Mouse (Mus musculus) cerebellum, adult 18-20 months (tissue): ENCODE measurements around the gene Tmem221.

Source experiments
- DNase-seq, 2 experiments: peaks; one replicate each; pipeline ENCODE4 v3.0.0; 2021

Tmem221 gene

DNA sequence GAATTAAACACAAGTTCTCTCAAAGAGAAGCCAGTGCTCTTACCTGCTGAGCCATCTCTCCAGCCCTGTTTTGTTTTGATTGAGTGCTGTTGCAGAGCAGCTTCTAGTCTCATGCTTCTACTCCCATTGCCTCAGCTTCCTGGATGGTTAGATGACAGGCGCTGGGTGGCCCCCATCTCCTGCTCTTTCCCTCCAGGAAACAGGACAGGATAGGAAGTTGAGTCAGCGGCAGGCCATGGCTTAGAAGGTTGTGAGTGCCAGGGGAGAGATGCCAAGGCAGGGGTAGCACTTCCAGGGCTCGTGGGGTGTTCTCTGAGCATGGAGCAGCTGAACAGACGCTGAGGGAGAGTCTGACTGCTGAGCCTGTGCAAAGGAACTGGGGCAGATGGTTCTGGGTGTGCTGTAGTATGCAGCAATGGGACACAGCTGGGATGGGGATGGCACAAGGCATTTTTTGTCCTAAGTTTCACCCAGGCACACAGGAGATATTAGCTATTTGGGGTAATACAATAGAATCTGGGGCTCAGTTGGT, 19.3 kb upstream of the Tmem221 start:
- DNase-seq: peak in 1 of 2 experiments; percentile 22

- DNase-seq: no peak
These were observed 16.3 kb upstream of the Tmem221 start for GRCm38 (mm10) chr8:71575020-71575419.

DNA sequence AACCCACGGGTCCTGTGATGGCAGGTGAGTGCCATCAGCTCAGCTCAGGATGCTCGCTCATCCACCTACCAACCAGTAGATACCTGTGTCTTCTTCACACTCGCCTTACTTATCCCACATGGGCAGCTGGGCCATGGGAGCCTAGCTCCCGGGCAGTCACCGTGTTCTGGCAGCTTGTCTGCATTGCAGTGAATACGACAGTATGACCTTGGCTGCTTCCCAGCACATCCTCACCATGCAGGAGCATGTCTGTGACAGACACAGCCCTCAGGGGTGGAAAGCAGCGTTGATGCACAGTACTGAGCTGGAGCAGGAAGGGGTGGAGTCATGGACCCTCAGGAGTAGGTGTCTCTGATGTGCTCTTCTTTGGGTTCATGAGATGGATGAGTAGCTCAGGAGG, 15.8 kb upstream of the Tmem221 start:
- DNase-seq: peak in 1 of 2 experiments; percentile 26

- peak; percentile 64 to 69 for DNase-seq
These were observed 14.4 kb upstream of the Tmem221 start for GRCm38 (mm10) chr8:71572847-71573633.

DNA sequence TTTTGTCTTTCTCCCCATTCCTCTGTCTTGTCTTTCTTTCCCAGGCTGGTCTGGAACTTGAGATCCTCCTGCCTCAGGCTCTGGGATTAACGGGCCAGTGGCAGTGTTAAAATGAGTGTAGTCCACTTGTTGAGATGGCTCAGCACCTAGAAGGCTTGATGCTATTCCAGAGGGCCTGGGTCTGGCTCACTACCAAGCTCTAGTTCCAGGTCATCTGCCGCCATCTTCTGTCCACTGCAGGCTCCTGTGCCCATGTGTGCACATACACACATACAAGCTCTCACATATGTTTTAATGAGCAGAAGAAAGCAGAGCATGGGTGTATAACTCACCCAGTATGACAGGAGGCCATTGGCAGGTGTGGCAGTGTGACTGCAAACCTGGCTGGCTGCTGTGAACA, 13.4 kb upstream of the Tmem221 start:
- DNase-seq: peak; percentile 31 to 36

DNA sequence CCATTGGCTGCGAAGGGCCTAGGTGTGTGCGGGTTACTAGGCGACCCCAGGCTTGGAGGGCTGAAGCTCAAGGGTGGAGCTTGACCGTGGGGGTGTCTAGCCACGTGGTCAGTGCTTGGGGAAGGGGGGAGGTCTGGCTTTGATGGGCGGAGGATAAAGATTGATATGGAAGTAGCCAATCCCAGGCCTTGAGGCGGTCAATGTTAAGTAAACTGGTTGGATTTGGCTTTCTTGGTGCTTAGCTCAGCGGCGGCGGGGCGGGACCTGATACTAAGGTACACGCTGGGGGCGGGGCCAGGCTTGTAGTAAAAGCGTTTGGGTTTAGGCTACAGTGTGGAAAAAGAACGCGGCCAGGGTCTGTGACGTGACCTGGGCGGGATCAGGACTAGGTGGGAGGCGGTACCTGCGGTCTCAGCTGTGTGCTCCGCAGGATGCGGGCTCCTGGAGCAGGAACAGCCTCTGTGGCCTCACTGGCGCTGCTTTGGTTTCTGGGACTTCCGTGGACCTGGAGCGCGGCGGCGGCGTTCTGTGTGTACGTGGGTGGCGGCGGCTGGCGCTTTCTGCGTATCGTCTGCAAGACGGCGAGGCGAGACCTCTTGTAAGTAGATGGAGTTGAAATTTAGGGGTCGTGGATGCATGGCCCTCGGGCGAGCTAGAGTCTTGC, 11.8 kb upstream of the Tmem221 start:
- peak; percentile 96 to 98 for DNase-seq

DNA sequence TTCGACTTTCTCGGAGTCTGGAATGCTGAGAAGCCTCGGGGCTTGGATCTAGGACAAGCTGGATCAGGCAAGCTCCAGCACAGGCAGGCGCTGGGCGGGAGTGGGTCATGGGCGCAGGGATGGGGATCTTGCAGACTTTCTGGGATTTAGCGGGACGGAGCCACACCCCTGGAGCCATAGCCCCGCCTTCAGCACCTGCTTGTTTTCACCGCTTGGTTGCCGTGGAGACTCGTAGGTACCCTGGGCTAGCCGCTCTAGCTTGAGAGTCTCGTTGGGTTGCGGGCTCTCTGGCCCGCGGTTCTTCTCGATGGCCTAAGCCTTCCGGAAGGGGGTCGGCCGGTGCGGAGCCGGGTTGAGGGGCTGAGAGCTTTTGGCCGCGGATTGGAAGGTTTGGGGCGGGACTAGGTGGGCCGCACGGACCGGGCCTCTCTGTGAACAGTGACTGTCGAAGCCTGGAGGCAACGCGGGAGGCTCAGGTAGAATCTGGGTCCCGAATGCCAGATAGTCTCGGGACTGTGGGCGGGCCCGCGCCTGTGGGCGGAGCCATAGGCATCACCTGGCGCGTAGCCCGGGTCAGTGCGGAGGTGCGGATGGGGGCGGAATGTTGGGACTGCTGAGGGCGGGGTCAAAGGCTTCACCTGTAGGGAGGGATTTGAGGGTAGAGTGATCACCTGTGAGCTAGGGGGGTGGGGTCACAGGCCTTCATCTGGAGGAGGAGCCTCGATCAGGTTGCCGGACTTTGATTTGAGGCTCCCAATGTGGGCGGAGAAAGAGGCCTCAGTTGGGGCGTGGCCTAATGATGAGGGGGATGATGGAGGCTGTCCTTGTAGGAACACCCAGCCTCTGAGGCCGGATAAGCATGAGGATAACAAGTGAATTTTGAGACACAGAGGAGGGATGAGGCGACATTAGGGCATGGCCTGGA, 11.0 kb upstream of the Tmem221 start:
- DNase-seq: peak; percentile 94 to 96

DNA sequence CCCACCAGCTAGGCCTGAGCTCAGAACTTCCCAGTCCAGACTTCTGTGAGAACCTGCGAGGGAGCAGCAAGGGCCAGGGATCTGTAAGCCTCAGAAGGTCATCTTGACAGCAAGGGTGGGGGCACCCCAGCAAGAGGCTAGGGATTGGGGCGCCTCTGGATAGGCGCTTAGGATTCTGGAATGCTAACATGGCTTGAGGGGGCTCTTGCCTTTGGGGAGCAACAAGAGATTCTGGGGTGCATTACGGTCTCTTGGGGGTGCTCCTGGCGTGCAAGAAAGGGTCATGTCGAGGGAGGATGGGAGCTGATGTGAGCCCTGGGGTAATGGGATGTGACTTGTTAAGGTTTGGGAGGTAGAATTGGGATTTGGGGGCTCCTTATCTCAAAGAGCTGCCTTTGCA, 10.3 kb upstream of the Tmem221 start:
- peak in 1 of 2 experiments; percentile 29 for DNase-seq

- DNase-seq: peak; percentile 61 to 64
These were observed 9.8 kb upstream of the Tmem221 start, which contains the start of gene Slc27a1 for GRCm38 (mm10) chr8:71568387-71568937. Slc27a1 (plus strand) TSS chr8:71568882.

- no peak for DNase-seq
These were observed 8.9 kb upstream of the Tmem221 start for GRCm38 (mm10) chr8:71567587-71567986.

- DNase-seq: no peak
These were observed 7.8 kb upstream of the Tmem221 start, which contains the start of gene Nxnl1 for GRCm38 (mm10) chr8:71566501-71566900. Nxnl1 (minus strand) TSS chr8:71566601.

GRCm38 (mm10) chr8:71563992-71564391, 5.3 kb upstream of the Tmem221 start:
- DNase-seq: no peak

- peak; percentile 83 to 90 for DNase-seq
These were observed 4.1 kb upstream of the Tmem221 start for GRCm38 (mm10) chr8:71562751-71563150.

- peak; percentile 49 to 73 for DNase-seq
These were observed 2.7 kb upstream of the Tmem221 start for GRCm38 (mm10) chr8:71561401-71561800.

DNA sequence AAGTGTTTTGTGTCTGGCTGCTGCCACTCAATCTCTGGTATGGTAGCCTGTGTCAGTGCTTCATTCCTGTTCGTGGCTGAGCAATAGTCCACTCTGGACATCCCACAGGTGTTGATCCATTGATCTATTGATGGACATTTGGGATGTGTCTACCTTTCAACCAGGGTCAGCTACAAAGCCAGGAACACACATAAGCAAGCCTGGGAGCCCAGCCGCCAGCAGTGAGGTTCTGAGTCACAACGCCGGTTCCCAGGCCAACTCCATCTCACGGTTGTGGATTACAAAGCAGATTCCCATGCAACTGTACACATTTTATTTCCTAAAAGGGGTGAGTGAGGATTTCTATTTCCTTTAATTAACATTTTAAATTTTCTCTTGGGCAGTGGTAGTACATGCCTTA, 2.1 kb upstream of the Tmem221 start:
- DNase-seq: no peak

GRCm38 (mm10) chr8:71560071-71560470, 1.4 kb upstream of the Tmem221 start:
- DNase-seq: no peak

DNA sequence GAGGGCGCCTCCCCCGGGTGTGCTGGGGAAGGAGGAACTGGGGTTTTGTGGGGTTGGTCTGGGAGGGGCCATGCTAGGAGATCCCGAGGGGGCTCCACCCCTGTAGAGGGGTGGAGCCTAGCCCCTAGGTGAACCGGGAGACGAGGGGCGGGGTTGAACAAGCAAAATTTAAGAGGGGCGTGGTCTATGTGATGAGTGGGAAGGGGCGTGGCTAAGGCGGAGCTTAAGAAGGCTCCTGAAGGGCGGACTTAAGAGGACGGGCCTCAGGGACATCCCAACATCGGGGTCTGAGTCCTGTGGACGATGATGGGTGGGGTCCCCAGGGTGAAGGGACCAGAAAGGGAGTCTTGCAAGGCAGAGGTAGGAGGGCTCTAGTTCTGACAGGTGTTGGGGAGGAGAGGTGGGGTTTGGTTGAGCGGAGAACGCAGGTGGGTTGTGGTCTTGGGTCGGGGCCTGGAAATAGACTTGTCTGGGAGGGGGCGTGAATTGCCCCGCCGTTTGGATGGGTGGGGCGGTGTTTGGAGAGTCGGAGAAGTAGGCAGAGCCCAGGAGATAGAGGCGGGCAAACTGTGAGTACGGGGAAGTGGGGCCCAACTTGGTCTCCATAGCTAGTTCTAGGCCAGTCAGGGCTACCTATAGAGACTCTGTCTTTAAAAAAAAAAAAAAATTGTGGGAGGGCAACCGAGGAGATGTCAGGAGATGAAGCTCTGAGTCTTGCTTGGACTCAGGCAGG, 453 bp upstream of the Tmem221 start:
- DNase-seq: peak in 1 of 2 experiments; percentile 26

GRCm38 (mm10) chr8:71554644-71555043, 4.0 kb downstream of the Tmem221 start:
- no peak for DNase-seq

DNA sequence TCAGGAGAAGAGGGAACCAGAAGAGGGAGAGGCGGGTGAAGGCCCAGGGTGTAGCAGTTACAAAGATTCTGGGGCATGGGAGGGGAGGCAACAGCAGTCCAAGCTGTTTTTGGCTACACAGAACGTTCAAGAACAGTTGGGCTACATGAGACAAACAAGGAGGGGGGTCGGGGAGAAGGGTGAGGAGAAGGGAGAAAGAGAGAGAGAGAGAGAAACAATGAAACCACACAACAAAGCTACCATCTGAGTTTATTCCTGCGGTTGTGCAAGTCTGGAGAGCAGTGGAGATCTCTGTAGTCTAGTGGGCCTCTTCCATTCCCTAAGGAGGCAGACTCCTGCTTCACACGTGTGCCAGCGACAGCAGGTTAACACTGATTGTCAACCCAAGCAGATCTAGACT, 4.7 kb downstream of the Tmem221 start:
- no peak for DNase-seq

DNA sequence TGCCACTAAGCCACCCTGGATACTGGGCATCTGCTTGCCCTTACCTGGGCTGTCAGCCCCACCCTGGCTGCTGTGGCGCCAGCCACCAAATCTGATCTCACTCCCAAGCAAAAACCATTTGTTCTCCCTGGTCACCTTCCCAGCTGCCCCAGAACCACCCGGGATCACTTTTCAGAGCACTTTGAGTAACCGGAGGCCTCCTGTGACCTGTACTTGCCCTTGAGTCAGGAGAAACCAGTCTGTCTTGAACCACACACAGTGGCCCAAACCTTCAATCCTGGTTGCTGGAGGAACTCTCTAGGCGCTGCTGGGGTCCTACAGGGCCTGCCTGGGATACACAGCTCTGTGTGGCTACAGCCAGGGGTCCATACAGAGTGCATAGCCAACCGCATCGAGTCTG, 5.9 kb downstream of the Tmem221 start:
- DNase-seq: no peak

DNA sequence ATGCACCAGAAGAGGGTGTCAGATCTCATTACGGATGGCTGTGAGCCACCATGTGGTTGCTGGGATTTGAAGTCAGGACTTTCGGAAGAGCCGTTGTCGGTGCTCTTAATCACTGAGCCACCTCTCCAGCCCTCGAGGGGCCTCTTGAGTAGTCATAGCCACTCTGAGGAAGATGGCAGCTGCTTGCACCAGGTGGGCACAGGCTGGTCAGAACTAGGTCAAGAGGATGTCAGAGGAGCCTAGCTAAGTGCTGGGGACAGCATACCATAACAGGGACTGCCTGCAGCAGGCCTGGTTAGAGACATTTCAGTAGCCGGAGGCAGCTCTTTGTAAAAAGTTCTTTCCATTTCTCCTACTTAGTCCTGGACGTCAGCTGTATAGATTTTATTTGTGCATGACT, 7.9 kb downstream of the Tmem221 start:
- DNase-seq: no peak

- DNase-seq: no peak
These were observed 11.1 kb downstream of the Tmem221 start for GRCm38 (mm10) chr8:71547590-71547989.
